Mouse (Mus musculus) lung, postnatal 10 days (tissue): ENCODE measurements at regions not wholly inside any gene's neighbourhood (a gene's known extent, or its start where the extent isn't known, plus 50 kb on each side); places are given as distances from the start of the nearest gene placed in this dataset.
"Not testable (repeated sequence)": the region's sequence is repeated elsewhere in the genome, so short reads cannot be mapped to it uniquely, and the experiment has no call there.

Source experiments
- DNase-seq: peaks from one replicate; pipeline ENCODE4 v3.0.0; 2021

- no peak for DNase-seq
Observed at GRCm38 (mm10) chr14:73453164-73453563, 56.7 kb upstream of the Med4 start.

GRCm38 (mm10) chr14:73452321-73453082 is 57.3 kb upstream of the Med4 start:
- no peak for DNase-seq

GRCm38 (mm10) chr14:73451291-73452045 is 58.4 kb upstream of the Med4 start:
- DNase-seq: no peak

GRCm38 (mm10) chr14:73449901-73450495 is 59.8 kb upstream of the Med4 start:
- peak; percentile 43 for DNase-seq

GRCm38 (mm10) chr14:73449111-73449510 is 60.7 kb upstream of the Med4 start:
- no peak for DNase-seq

GRCm38 (mm10) chr14:73445508-73446256 is 60.6 kb upstream of the Itm2b start:
- DNase-seq: no peak

- DNase-seq: peak; percentile 30
Observed at GRCm38 (mm10) chr14:73444733-73445132, 59.6 kb upstream of the Itm2b start.

GRCm38 (mm10) chr14:73441951-73442716 is 57.0 kb upstream of the Itm2b start:
- DNase-seq: peak; percentile 35

GRCm38 (mm10) chr14:73441206-73441950 is 56.3 kb upstream of the Itm2b start:
- DNase-seq: not testable (repeated sequence)

GRCm38 (mm10) chr14:73439802-73440309 is 54.8 kb upstream of the Itm2b start:
- no peak for DNase-seq

GRCm38 (mm10) chr14:73435839-73436238 is 50.8 kb upstream of the Itm2b start:
- no peak for DNase-seq
